21 mouse cellular contexts compared by ENCODE assay signal in genomic region chr1:82806391-82806790, GRCm38 (mm10). TPM values are rescaled to one million over a fixed set of nuclear protein-coding genes. Genes with fewer than 3 reads are reported as not detected.
DNase-seq lines count a peak whose midpoint lies in the region; ATAC-seq lines count a peak whose summit lies in the region.
"Had no signal": no experiment of that assay in that cellular context is flagged by ENCODE, and none has a peak within 500 bp of the region (broad histone marks: within the 10 kb centered on the region; RNA-seq: fewer than 3 reads in every experiment).

No protein-coding gene starts in this region.

- WGBS in heart, embryonic 12.5 days, result 53% methylated on average over 8 of the region's 8 CpGs
- 59% methylated on average over 8 of the region's 8 CpGs for WGBS in kidney, embryonic 16.5 days

- H3K9ac ChIP-seq in heart, embryonic 12.5 days, result no peak overlapping the region
- H3K9ac ChIP-seq in kidney, embryonic 16.5 days (replicated peaks; ENCODE audit: low read length), result no peak overlapping the region
- H3K9ac ChIP-seq: forebrain, embryonic 12.5 days; midbrain, embryonic 13.5 days; neural tube, embryonic 12.5 days had no signal

- no peak overlapping the region for H3K4me3 ChIP-seq in heart, embryonic 12.5 days
- no peak overlapping the region for H3K4me3 ChIP-seq in kidney, embryonic 16.5 days (ENCODE audit: low read length)
- H3K4me3 ChIP-seq: forebrain, embryonic 12.5 days; midbrain, embryonic 13.5 days; neural tube, embryonic 12.5 days had no signal

- no peak for ATAC-seq in heart, embryonic 12.5 days (ENCODE audit: insufficient number of reproducible peaks, low FRiP score)
- ATAC-seq in kidney, embryonic 16.5 days (ENCODE audit: low FRiP score, low TSS enrichment), result peak; percentile 47; the same call in 1 of the 2 replicates
- ATAC-seq: midbrain, embryonic 13.5 days had no signal

- no peak overlapping the region for H3K27ac ChIP-seq in heart, embryonic 12.5 days (ENCODE audit: poor library complexity, severe bottlenecking)
- 0 out of 2 replicates have a peak overlapping the region, but pooled peaks have one; percentile 31 for H3K27ac ChIP-seq in kidney, embryonic 16.5 days (ENCODE audit: low read length)
- H3K27ac ChIP-seq: forebrain, embryonic 12.5 days; midbrain, embryonic 13.5 days; neural tube, embryonic 12.5 days had no signal

- no peaks in the 10 kb centered on the region for H3K36me3 ChIP-seq in heart, embryonic 12.5 days
- no peaks in the 10 kb centered on the region for H3K36me3 ChIP-seq in kidney, embryonic 16.5 days (ENCODE audit: insufficient read depth, low read length)
- H3K36me3 ChIP-seq: forebrain, embryonic 12.5 days; midbrain, embryonic 13.5 days; neural tube, embryonic 12.5 days had no signal

- H3K9me3 ChIP-seq in heart, embryonic 12.5 days (replicated peaks), result 0 out of 2 replicates have a peak, but pooled peaks cover 5% of the 10 kb centered on the region
- peaks cover 3% of the 10 kb centered on the region for H3K9me3 ChIP-seq in kidney, embryonic 16.5 days (ENCODE audit: low read length)
- H3K9me3 ChIP-seq: forebrain, embryonic 12.5 days; midbrain, embryonic 13.5 days; neural tube, embryonic 12.5 days had no signal

- H3K4me1 ChIP-seq in heart, embryonic 12.5 days (replicated peaks), result peaks cover 12% of the 10 kb centered on the region
- 0 out of 2 replicates have a peak, but pooled peaks cover 4% of the 10 kb centered on the region for H3K4me1 ChIP-seq in kidney, embryonic 16.5 days (ENCODE audit: insufficient read depth, low read length)
- H3K4me1 ChIP-seq: forebrain, embryonic 12.5 days; midbrain, embryonic 13.5 days; neural tube, embryonic 12.5 days had no signal

- no peak overlapping the region for H3K4me2 ChIP-seq in heart, embryonic 12.5 days
- H3K4me2 ChIP-seq in kidney, embryonic 16.5 days (replicated peaks; ENCODE audit: low read depth, low read length), result no peak overlapping the region
- H3K4me2 ChIP-seq: forebrain, embryonic 12.5 days; liver, embryonic 11.5 days; midbrain, embryonic 13.5 days; neural tube, embryonic 12.5 days had no signal

- intact Hi-C loops in heart, postnatal 10 days (cut with DNase I), result no loop called here

- H3K27me3 ChIP-seq in heart, embryonic 12.5 days (replicated peaks), result no peaks in the 10 kb centered on the region
- no peaks in the 10 kb centered on the region for H3K27me3 ChIP-seq in kidney, embryonic 16.5 days (ENCODE audit: insufficient read depth, low read length)
- H3K27me3 ChIP-seq: forebrain, embryonic 12.5 days; midbrain, embryonic 13.5 days; neural tube, embryonic 12.5 days had no signal

- DNase-seq in heart, adult 18-20 months, result peak; percentile 18 to 37
- no peak for DNase-seq in kidney, postnatal 36 days
- peak; percentile 35 to 43 for DNase-seq in heart, postnatal 10 days
- peak; percentile 22 for DNase-seq in heart, postnatal 4 days
- no peak for DNase-seq in T-cell, adult 2 months (ENCODE audit: low spot score)
- DNase-seq: adrenal gland, adult 2 months; cerebellum, adult 8-10 months; right cerebral cortex, adult 18-20 months had no signal

RNA-seq across cellular contexts. Expression of gene Agfg1, which starts 32.9 kb away (rescaled TPM):
- 10 to 100 TPM; 27.3 to 27.5 TPM for total RNA-seq in heart, adult 18-20 months (2021)
- polyA plus RNA-seq in heart, embryonic 12.5 days (2016; fragmentation: Nextera tagmentation; extraction: Ambion mirVana), result 46.4 and 47.0 TPM in 2 replicates
- polyA plus RNA-seq in kidney, embryonic 16.5 days (2015; fragmentation: Nextera tagmentation; extraction: Ambion mirVana), result 28.0 and 28.2 TPM in 2 replicates
- total RNA-seq in heart, postnatal 10 days (2021), result 10 to 100 TPM; 39.9 to 43.2 TPM
- 10 to 100 TPM; 48.5 to 50.8 TPM for total RNA-seq in heart, postnatal 4 days (2021)

RNA-seq across cellular contexts. Expression of gene Gm47791, which starts 35.3 kb away (rescaled TPM):
- not detected for total RNA-seq in heart, adult 18-20 months (2021)
- polyA plus RNA-seq in heart, embryonic 12.5 days (2016; fragmentation: Nextera tagmentation; extraction: Ambion mirVana), result not detected in 2 replicates
- not detected in 2 replicates for polyA plus RNA-seq in kidney, embryonic 16.5 days (2015; fragmentation: Nextera tagmentation; extraction: Ambion mirVana)
- total RNA-seq in heart, postnatal 10 days (2021), result not detected
- total RNA-seq in heart, postnatal 4 days (2021), result not detected
- total RNA-seq: adrenal gland, adult 2 months; granulocyte monocyte progenitor cell, adult 5-6 weeks; layer of hippocampus, postnatal 14 days; megakaryocyte progenitor cell, adult 5-6 weeks had no signal
- polyA plus RNA-seq: adrenal gland, adult 2 months; forebrain, embryonic 12.5 days; hindbrain, embryonic 11.5 days; large intestine, adult 2 months; limb, embryonic 11.5 days; liver, embryonic 11.5 days; lung, embryonic 16.5 days; midbrain, embryonic 13.5 days; neural tube, embryonic 12.5 days had no signal

RNA-seq across cellular contexts. Expression of gene Tm4sf20, which starts 38.1 kb away (rescaled TPM):
- not detected for total RNA-seq in heart, adult 18-20 months (2021)
- 0.17 TPM in 1 of 2 replicates, not detected in the other for polyA plus RNA-seq in heart, embryonic 12.5 days (2016; fragmentation: Nextera tagmentation; extraction: Ambion mirVana)
- 1.1 and 1.7 TPM in 2 replicates for polyA plus RNA-seq in kidney, embryonic 16.5 days (2015; fragmentation: Nextera tagmentation; extraction: Ambion mirVana)
- total RNA-seq in heart, postnatal 10 days (2021), result not detected
- total RNA-seq in heart, postnatal 4 days (2021), result not detected
- total RNA-seq: adrenal gland, adult 2 months; granulocyte monocyte progenitor cell, adult 5-6 weeks; layer of hippocampus, postnatal 14 days; megakaryocyte progenitor cell, adult 5-6 weeks had no signal
- polyA plus RNA-seq: adrenal gland, adult 2 months; hindbrain, embryonic 11.5 days; limb, embryonic 11.5 days; liver, embryonic 11.5 days; lung, embryonic 16.5 days had no signal

Comparison
In these comparisons a context has a peak if more than half of its experiments do, and no peak if none do; other contexts are left out.
1. DNase-seq: peak in heart, adult 18-20 months (2 of 2), heart, postnatal 10 days (2 of 2) and heart, postnatal 4 days (single experiment); none in kidney, postnatal 36 days (0 of 2) and T-cell, adult 2 months (single experiment).